In genomic region chr15:83518215-83519048, GRCm38 (mm10) we compare ENCODE assay signal across 8 mouse cellular contexts. TPM values are rescaled to one million over a fixed set of nuclear protein-coding genes. Genes with fewer than 3 reads are reported as not detected.
DNase-seq lines count a peak whose midpoint lies in the region; ATAC-seq and TF ChIP-seq lines count a peak whose summit lies in the region.

No protein-coding gene starts in this region.

- H3K27ac ChIP-seq in embryonic fibroblast, embryonic 13.5 days (ENCODE audit: insufficient read depth, low read length) = no peak overlapping the region
- H3K27ac ChIP-seq in heart, embryonic 11.5 days (ENCODE audit: low read depth, low read length) = peak overlapping the region; percentile 22; the same call in 1 of the 2 replicates
- no peak overlapping the region for H3K27ac ChIP-seq in kidney, embryonic 14.5 days (ENCODE audit: low read depth, low read length)
- H3K27ac ChIP-seq in limb, embryonic 15.5 days = no peak overlapping the region
- no peak overlapping the region for H3K27ac ChIP-seq in midbrain, postnatal 0 days (ENCODE audit: low read depth, low read length)
- no peak overlapping the region for H3K27ac ChIP-seq in stomach, embryonic 15.5 days

- ATAC-seq in heart, embryonic 11.5 days (replicated peaks; ENCODE audit: insufficient number of reproducible peaks, low FRiP score, low TSS enrichment) = peak; percentile 48
- peak; percentile 77 for ATAC-seq in kidney, embryonic 14.5 days (ENCODE audit: low FRiP score, low TSS enrichment)
- ATAC-seq in limb, embryonic 15.5 days (ENCODE audit: insufficient number of reproducible peaks, low FRiP score, low TSS enrichment, low read depth) = no peak
- 0 out of 2 replicates have a peak, but pooled peaks have one; percentile 34 for ATAC-seq in midbrain, postnatal 0 days (ENCODE audit: low FRiP score)
- peak; percentile 27; the same call in 1 of the 2 replicates for ATAC-seq in stomach, embryonic 15.5 days (ENCODE audit: insufficient read depth, low FRiP score, low read depth)

- no peaks in the 10 kb centered on the region for H3K9me3 ChIP-seq in heart, embryonic 11.5 days (replicated peaks; ENCODE audit: control insufficient read depth, low read length)
- no peaks in the 10 kb centered on the region for H3K9me3 ChIP-seq in kidney, embryonic 14.5 days (ENCODE audit: control insufficient read depth, low read length)
- H3K9me3 ChIP-seq in limb, embryonic 15.5 days = no peaks in the 10 kb centered on the region
- H3K9me3 ChIP-seq in midbrain, postnatal 0 days (ENCODE audit: low read length) = no peaks in the 10 kb centered on the region
- no peaks in the 10 kb centered on the region for H3K9me3 ChIP-seq in stomach, embryonic 15.5 days

- peak; percentile 51 for TF ChIP-seq CTCF in C2C12 (IDR thresholded peaks at IDR 0.05; ENCODE audit: control insufficient read depth, insufficient read depth, insufficient read length)
- TF ChIP-seq CTCF in embryonic fibroblast, embryonic 13.5 days (IDR thresholded peaks at IDR 0.05; ENCODE audit: borderline replicate concordance, insufficient read depth, low read length) = 0 out of 2 replicates have a peak, but pooled peaks have one; percentile 9
- TF ChIP-seq CTCF in midbrain, postnatal 0 days (IDR thresholded peaks at IDR 0.05) = peak; percentile 89

- 31% methylated on average over 20 of the region's 20 CpGs for WGBS in heart, embryonic 11.5 days (ENCODE audit: insufficient replicate concordance)
- 29% methylated on average over 20 of the region's 20 CpGs for WGBS in kidney, embryonic 14.5 days
- WGBS in limb, embryonic 15.5 days = 30% methylated on average over 20 of the region's 20 CpGs
- 33% methylated on average over 20 of the region's 20 CpGs for WGBS in midbrain, postnatal 0 days
- WGBS in stomach, embryonic 15.5 days = 30% methylated on average over 20 of the region's 20 CpGs

- no peaks in the 10 kb centered on the region for H3K36me3 ChIP-seq in C2C12 (ENCODE audit: control insufficient read depth, insufficient read depth)
- no peaks in the 10 kb centered on the region for H3K36me3 ChIP-seq in heart, embryonic 11.5 days (ENCODE audit: control insufficient read depth, insufficient read depth, low read length)
- H3K36me3 ChIP-seq in kidney, embryonic 14.5 days (ENCODE audit: control insufficient read depth, insufficient read depth, low read length) = no peaks in the 10 kb centered on the region
- H3K36me3 ChIP-seq in limb, embryonic 15.5 days = no peaks in the 10 kb centered on the region
- no peaks in the 10 kb centered on the region for H3K36me3 ChIP-seq in midbrain, postnatal 0 days (ENCODE audit: insufficient read depth, low read length)
- no peaks in the 10 kb centered on the region for H3K36me3 ChIP-seq in stomach, embryonic 15.5 days

- H3ac ChIP-seq in C2C12 (ENCODE audit: control insufficient read depth, insufficient read length, low read depth) = no peak overlapping the region

- DNase-seq in brain, adult 2 months (ENCODE audit: low read depth, low spot score) = peak; percentile 75
- DNase-seq in midbrain, postnatal 0 days (ENCODE audit: low spot score) = peak; percentile 84

- peak overlapping the region; percentile 49; the same call in 1 of the 2 replicates for H3K9ac ChIP-seq in heart, embryonic 11.5 days (ENCODE audit: low read depth, low read length)
- 0 out of 2 replicates have a peak overlapping the region, but pooled peaks have one; percentile 25 for H3K9ac ChIP-seq in kidney, embryonic 14.5 days (ENCODE audit: low read depth, low read length)
- H3K9ac ChIP-seq in limb, embryonic 15.5 days = peak overlapping the region; percentile 31; the same call in 1 of the 2 replicates
- no peak overlapping the region for H3K9ac ChIP-seq in midbrain, postnatal 0 days (replicated peaks; ENCODE audit: low read length, poor library complexity, severe bottlenecking)
- H3K9ac ChIP-seq in stomach, embryonic 15.5 days = no peak overlapping the region

- H3K4me2 ChIP-seq in heart, embryonic 11.5 days = peak overlapping the region; percentile 44; the same call in 1 of the 2 replicates
- no peak overlapping the region for H3K4me2 ChIP-seq in kidney, embryonic 14.5 days (replicated peaks; ENCODE audit: low read depth, low read length)
- peak overlapping the region; percentile 20; the same call in 1 of the 2 replicates for H3K4me2 ChIP-seq in limb, embryonic 15.5 days
- H3K4me2 ChIP-seq in midbrain, postnatal 0 days (ENCODE audit: low read depth, low read length, poor library complexity, severe bottlenecking) = peak overlapping the region; percentile 28; the same call in 1 of the 2 replicates
- H3K4me2 ChIP-seq in stomach, embryonic 15.5 days = peak overlapping the region; percentile 32; the same call in 1 of the 2 replicates

- no peaks in the 10 kb centered on the region for H3K79me3 ChIP-seq in C2C12 (ENCODE audit: low read depth)

- no peaks in the 10 kb centered on the region for H3K27me3 ChIP-seq in C2C12 (ENCODE audit: control insufficient read depth, insufficient read depth, insufficient read length)
- no peaks in the 10 kb centered on the region for H3K27me3 ChIP-seq in heart, embryonic 11.5 days (ENCODE audit: control insufficient read depth, insufficient read depth, low read length)
- H3K27me3 ChIP-seq in kidney, embryonic 14.5 days (ENCODE audit: control insufficient read depth, insufficient read depth, low read length) = no peaks in the 10 kb centered on the region
- no peaks in the 10 kb centered on the region for H3K27me3 ChIP-seq in limb, embryonic 15.5 days
- no peaks in the 10 kb centered on the region for H3K27me3 ChIP-seq in midbrain, postnatal 0 days (ENCODE audit: insufficient read depth, low read length)
- no peaks in the 10 kb centered on the region for H3K27me3 ChIP-seq in stomach, embryonic 15.5 days (replicated peaks)

- no peak for TF ChIP-seq POLR2A in embryonic fibroblast, embryonic 13.5 days (IDR thresholded peaks at IDR 0.05; ENCODE audit: low read depth, low read length)

- no peaks in the 10 kb centered on the region for H3K79me2 ChIP-seq in C2C12 (ENCODE audit: control insufficient read depth, insufficient read depth)

- H3K4me1 ChIP-seq in embryonic fibroblast, embryonic 13.5 days (ENCODE audit: control insufficient read depth, insufficient read depth, low read length) = no peaks in the 10 kb centered on the region
- peaks cover 26% of the 10 kb centered on the region for H3K4me1 ChIP-seq in heart, embryonic 11.5 days (ENCODE audit: control insufficient read depth, insufficient read depth, low read length)
- peaks cover 8% of the 10 kb centered on the region; the same call in 1 of the 2 replicates for H3K4me1 ChIP-seq in kidney, embryonic 14.5 days (ENCODE audit: control insufficient read depth, insufficient read depth, low read length)
- H3K4me1 ChIP-seq in limb, embryonic 15.5 days = peaks cover 9% of the 10 kb centered on the region
- no peaks in the 10 kb centered on the region for H3K4me1 ChIP-seq in midbrain, postnatal 0 days (ENCODE audit: insufficient read depth, low read length)
- peaks cover 12% of the 10 kb centered on the region for H3K4me1 ChIP-seq in stomach, embryonic 15.5 days

- no peak overlapping the region for H3K4me3 ChIP-seq in C2C12 (ENCODE audit: insufficient read depth, poor library complexity, severe bottlenecking)
- H3K4me3 ChIP-seq in embryonic fibroblast, embryonic 13.5 days (ENCODE audit: insufficient read depth, low read length) = no peak overlapping the region
- no peak overlapping the region for H3K4me3 ChIP-seq in heart, embryonic 11.5 days (ENCODE audit: low read depth, low read length)
- H3K4me3 ChIP-seq in kidney, embryonic 14.5 days (ENCODE audit: low read length) = no peak overlapping the region
- no peak overlapping the region; the same call in 1 of the 2 replicates for H3K4me3 ChIP-seq in limb, embryonic 15.5 days
- H3K4me3 ChIP-seq in midbrain, postnatal 0 days (ENCODE audit: low read depth, low read length) = no peak overlapping the region
- no peak overlapping the region for H3K4me3 ChIP-seq in stomach, embryonic 15.5 days (replicated peaks)

RNA-seq across cellular contexts. Expression of gene Ttll1, which starts 7.7 kb away (rescaled TPM):
- polyA plus RNA-seq in C2C12 (2012; fragmentation: generic; extraction: Trizol) = 28.5 TPM
- 12.3 and 18.2 TPM in 2 replicates for polyA plus RNA-seq in embryonic fibroblast, embryonic 13.5 days (2011; ENCODE audit: insufficient read length, low read depth, missing spikeins)
- 18.7 and 20.4 TPM in 2 replicates for polyA plus RNA-seq in heart, embryonic 11.5 days (2014; fragmentation: Nextera tagmentation; extraction: Ambion mirVana)
- 14.8 and 19.8 TPM in 2 replicates for polyA plus RNA-seq in kidney, embryonic 14.5 days (2014; fragmentation: Nextera tagmentation; extraction: Ambion mirVana)
- polyA plus RNA-seq in limb, embryonic 15.5 days (2015; fragmentation: Nextera tagmentation; extraction: Ambion mirVana) = 19.1 and 19.3 TPM in 2 replicates
- 57.8 and 60.7 TPM in 2 replicates for total RNA-seq in midbrain, postnatal 0 days (2014; rRNA removed)
- 119 and 123 TPM in 2 replicates for polyA plus RNA-seq in midbrain, postnatal 0 days (2015; fragmentation: Nextera tagmentation; extraction: Ambion mirVana)
- polyA plus RNA-seq in stomach, embryonic 15.5 days (2015; fragmentation: Nextera tagmentation; extraction: Ambion mirVana) = 19.8 and 20.1 TPM in 2 replicates

RNA-seq across cellular contexts. Expression of gene Bik, which starts 8.2 kb away (rescaled TPM):
- 0.91 TPM for polyA plus RNA-seq in C2C12 (2012; fragmentation: generic; extraction: Trizol)
- polyA plus RNA-seq in embryonic fibroblast, embryonic 13.5 days (2011; ENCODE audit: insufficient read length, low read depth, missing spikeins) = not detected in 2 replicates
- 31.5 and 33.0 TPM in 2 replicates for polyA plus RNA-seq in heart, embryonic 11.5 days (2014; fragmentation: Nextera tagmentation; extraction: Ambion mirVana)
- polyA plus RNA-seq in kidney, embryonic 14.5 days (2014; fragmentation: Nextera tagmentation; extraction: Ambion mirVana) = 12.3 and 12.6 TPM in 2 replicates
- 4.1 and 5.0 TPM in 2 replicates for polyA plus RNA-seq in limb, embryonic 15.5 days (2015; fragmentation: Nextera tagmentation; extraction: Ambion mirVana)
- 0.27 TPM in 1 of 2 replicates, not detected in the other for total RNA-seq in midbrain, postnatal 0 days (2014; rRNA removed)
- 0.33 and 0.37 TPM in 2 replicates for polyA plus RNA-seq in midbrain, postnatal 0 days (2015; fragmentation: Nextera tagmentation; extraction: Ambion mirVana)
- 5.8 TPM in 2 replicates for polyA plus RNA-seq in stomach, embryonic 15.5 days (2015; fragmentation: Nextera tagmentation; extraction: Ambion mirVana)

RNA-seq across cellular contexts. Expression of gene Tspo, which starts 45.0 kb away (rescaled TPM):
- 693 TPM for polyA plus RNA-seq in C2C12 (2012; fragmentation: generic; extraction: Trizol)
- polyA plus RNA-seq in embryonic fibroblast, embryonic 13.5 days (2011; ENCODE audit: insufficient read length, low read depth, missing spikeins) = 123 and 179 TPM in 2 replicates
- polyA plus RNA-seq in heart, embryonic 11.5 days (2014; fragmentation: Nextera tagmentation; extraction: Ambion mirVana) = 129 and 136 TPM in 2 replicates
- 57.8 and 60.7 TPM in 2 replicates for polyA plus RNA-seq in kidney, embryonic 14.5 days (2014; fragmentation: Nextera tagmentation; extraction: Ambion mirVana)
- 56.4 and 69.4 TPM in 2 replicates for polyA plus RNA-seq in limb, embryonic 15.5 days (2015; fragmentation: Nextera tagmentation; extraction: Ambion mirVana)
- 5.5 and 8.0 TPM in 2 replicates for total RNA-seq in midbrain, postnatal 0 days (2014; rRNA removed)
- polyA plus RNA-seq in midbrain, postnatal 0 days (2015; fragmentation: Nextera tagmentation; extraction: Ambion mirVana) = 8.4 and 11.3 TPM in 2 replicates
- polyA plus RNA-seq in stomach, embryonic 15.5 days (2015; fragmentation: Nextera tagmentation; extraction: Ambion mirVana) = 94.5 and 118 TPM in 2 replicates

RNA-seq across cellular contexts. Expression of gene Mcat, which starts 45.2 kb away (rescaled TPM):
- 42.4 TPM for polyA plus RNA-seq in C2C12 (2012; fragmentation: generic; extraction: Trizol)
- polyA plus RNA-seq in embryonic fibroblast, embryonic 13.5 days (2011; ENCODE audit: insufficient read length, low read depth, missing spikeins) = 17.5 and 18.6 TPM in 2 replicates
- polyA plus RNA-seq in heart, embryonic 11.5 days (2014; fragmentation: Nextera tagmentation; extraction: Ambion mirVana) = 28.3 and 30.3 TPM in 2 replicates
- 29.3 and 43.7 TPM in 2 replicates for polyA plus RNA-seq in kidney, embryonic 14.5 days (2014; fragmentation: Nextera tagmentation; extraction: Ambion mirVana)
- 28.8 and 31.5 TPM in 2 replicates for polyA plus RNA-seq in limb, embryonic 15.5 days (2015; fragmentation: Nextera tagmentation; extraction: Ambion mirVana)
- 43.9 and 44.4 TPM in 2 replicates for total RNA-seq in midbrain, postnatal 0 days (2014; rRNA removed)
- 34.6 and 35.9 TPM in 2 replicates for polyA plus RNA-seq in midbrain, postnatal 0 days (2015; fragmentation: Nextera tagmentation; extraction: Ambion mirVana)
- polyA plus RNA-seq in stomach, embryonic 15.5 days (2015; fragmentation: Nextera tagmentation; extraction: Ambion mirVana) = 33.6 and 35.4 TPM in 2 replicates

RNA-seq across cellular contexts. Expression of gene Pacsin2, which starts 54.0 kb away (rescaled TPM):
- 101 TPM for polyA plus RNA-seq in C2C12 (2012; fragmentation: generic; extraction: Trizol)
- 62.0 and 75.6 TPM in 2 replicates for polyA plus RNA-seq in embryonic fibroblast, embryonic 13.5 days (2011; ENCODE audit: insufficient read length, low read depth, missing spikeins)
- 55.0 and 60.0 TPM in 2 replicates for polyA plus RNA-seq in heart, embryonic 11.5 days (2014; fragmentation: Nextera tagmentation; extraction: Ambion mirVana)
- 37.9 and 64.2 TPM in 2 replicates for polyA plus RNA-seq in kidney, embryonic 14.5 days (2014; fragmentation: Nextera tagmentation; extraction: Ambion mirVana)
- polyA plus RNA-seq in limb, embryonic 15.5 days (2015; fragmentation: Nextera tagmentation; extraction: Ambion mirVana) = 57.2 and 65.8 TPM in 2 replicates
- 14.6 and 21.3 TPM in 2 replicates for total RNA-seq in midbrain, postnatal 0 days (2014; rRNA removed)
- polyA plus RNA-seq in midbrain, postnatal 0 days (2015; fragmentation: Nextera tagmentation; extraction: Ambion mirVana) = 16.2 and 16.7 TPM in 2 replicates
- polyA plus RNA-seq in stomach, embryonic 15.5 days (2015; fragmentation: Nextera tagmentation; extraction: Ambion mirVana) = 64.0 and 69.1 TPM in 2 replicates

Comparison
In these comparisons a context has a peak if more than half of its experiments do, and no peak if none do; other contexts are left out.
1. CTCF ChIP-seq: peak in every context shown above with its lines; median percentile 89 in midbrain, postnatal 0 days; 51 in C2C12; 9 in embryonic fibroblast, embryonic 13.5 days.
2. H3K9ac ChIP-seq: peak in heart, embryonic 11.5 days (single experiment), kidney, embryonic 14.5 days (single experiment) and limb, embryonic 15.5 days (single experiment); none in midbrain, postnatal 0 days (single experiment) and stomach, embryonic 15.5 days (single experiment).